Mouse (Mus musculus) stomach, postnatal 0 days (tissue): Measurements from ENCODE around the gene Arntl.

Experiments used
- CTCF ChIP-seq: IDR thresholded peaks from 2 replicates; pipeline ENCODE4 v1.5.1; 2016; ENCODE audit warnings: antibody characterized with exemption, low read depth, mild to moderate bottlenecking, moderate library complexity
- EP300 ChIP-seq: optimal IDR thresholded peaks from 2 replicates; pipeline ENCODE3; 2016; ENCODE audit warnings: antibody characterized with exemption

DNA sequence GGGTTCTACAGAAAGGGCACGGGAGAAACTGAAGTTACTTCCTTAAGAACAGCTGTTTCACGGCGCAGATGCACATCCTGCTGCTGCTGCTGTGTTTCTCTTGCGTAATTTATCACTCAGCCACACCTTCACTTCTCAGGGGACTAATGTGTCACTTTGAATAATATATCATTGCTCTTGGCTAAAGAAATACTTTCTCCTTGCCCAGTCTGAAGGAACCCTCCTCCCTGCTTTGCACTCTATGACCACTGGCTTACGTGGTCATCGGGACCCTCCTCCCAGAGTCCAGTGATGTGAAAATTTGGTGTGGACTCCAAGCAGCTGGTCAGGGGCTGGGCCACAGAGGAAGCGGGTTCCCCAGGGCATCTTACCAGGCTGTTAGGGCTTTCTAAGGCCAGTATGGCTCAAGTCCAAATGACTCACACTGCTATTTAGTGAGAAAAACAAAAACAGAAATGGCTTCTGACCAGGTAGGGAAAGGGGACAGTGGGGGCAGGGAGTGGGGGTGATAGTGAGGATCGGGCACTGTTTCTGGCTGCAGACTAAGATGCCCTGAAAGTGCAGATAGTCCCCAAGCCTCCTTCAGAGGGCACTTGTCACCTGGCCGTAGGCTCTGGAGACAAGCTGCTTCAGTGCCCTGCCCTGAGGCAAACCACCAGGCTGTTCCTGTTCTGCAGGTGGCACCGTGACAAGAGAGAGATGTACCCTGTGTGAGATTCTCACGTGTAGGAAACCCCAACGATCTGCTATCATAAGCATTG lies 34.8 kb downstream of the Arntl start:
- TF ChIP-seq CTCF = no peak
- no peak for TF ChIP-seq EP300
